Mouse (Mus musculus): ENCODE data around the gene Tmem28. TPM values are rescaled to one million over a fixed set of nuclear protein-coding genes. Genes with fewer than 3 reads are reported as not detected.
A peak's percentile ranks its signal among the peaks of the same experiment; 100 is the strongest.

The Tmem28 gene
- under 1 TPM; 0.41 to 0.69 TPM for total RNA-seq (2021)
- long read RNA-seq, experiment 1, partial matches to known transcripts: 0 of 2 reads
- long read RNA-seq, experiment 1, other reads (novel, unspliced or antisense): 0 of 2 reads
- long read RNA-seq, experiment 2: 0 reads

GRCm38 (mm10) chrX:99820790-99821395 lies at the start of gene Tmem28:
Gene Tmem28 (plus strand): TSS chrX:99821021.
- DNase-seq (ENCODE audit: low spot score in 2 of 2): no peak

- DNase-seq (ENCODE audit: low spot score in 2 of 2): no peak
Observed at GRCm38 (mm10) chrX:99780308-99780707, 40.5 kb upstream of the Tmem28 start.

- DNase-seq (ENCODE audit: low spot score in 2 of 2): peak in 1 of 2 experiments; percentile 8
Observed at GRCm38 (mm10) chrX:99808375-99808774, 12.4 kb upstream of the Tmem28 start.

GRCm38 (mm10) chrX:99819395-99819935 lies 1.4 kb upstream of the Tmem28 start:
- peak in 1 of 2 experiments; percentile 59 for DNase-seq (ENCODE audit: low spot score in 2 of 2)

GRCm38 (mm10) chrX:99819936-99820789 lies 658 bp upstream of the Tmem28 start:
- peak in 1 of 2 experiments; percentile 18 for DNase-seq (ENCODE audit: low spot score in 2 of 2)

DNA sequence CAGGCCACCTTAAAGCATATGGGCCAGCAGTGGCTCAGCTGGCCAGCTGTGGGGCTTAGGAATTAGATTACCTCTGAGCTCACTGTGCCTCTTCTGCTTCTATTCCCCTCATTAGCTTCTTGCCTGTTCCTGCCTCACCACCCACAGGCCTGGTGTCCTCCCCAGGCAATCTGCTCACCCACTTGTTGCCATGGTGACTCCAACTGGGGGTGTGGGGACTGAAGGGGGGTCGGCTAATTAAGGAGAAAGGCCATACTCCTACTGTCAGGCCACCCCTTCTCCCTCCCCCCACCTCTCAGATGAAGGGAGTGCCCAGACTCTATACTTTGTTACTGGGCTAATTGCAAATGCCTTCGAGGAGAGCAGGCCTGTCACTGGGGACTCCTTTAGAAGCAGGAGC lies 21.3 kb downstream of the Tmem28 start:
- DNase-seq (ENCODE audit: low spot score in 2 of 2): no peak

DNA sequence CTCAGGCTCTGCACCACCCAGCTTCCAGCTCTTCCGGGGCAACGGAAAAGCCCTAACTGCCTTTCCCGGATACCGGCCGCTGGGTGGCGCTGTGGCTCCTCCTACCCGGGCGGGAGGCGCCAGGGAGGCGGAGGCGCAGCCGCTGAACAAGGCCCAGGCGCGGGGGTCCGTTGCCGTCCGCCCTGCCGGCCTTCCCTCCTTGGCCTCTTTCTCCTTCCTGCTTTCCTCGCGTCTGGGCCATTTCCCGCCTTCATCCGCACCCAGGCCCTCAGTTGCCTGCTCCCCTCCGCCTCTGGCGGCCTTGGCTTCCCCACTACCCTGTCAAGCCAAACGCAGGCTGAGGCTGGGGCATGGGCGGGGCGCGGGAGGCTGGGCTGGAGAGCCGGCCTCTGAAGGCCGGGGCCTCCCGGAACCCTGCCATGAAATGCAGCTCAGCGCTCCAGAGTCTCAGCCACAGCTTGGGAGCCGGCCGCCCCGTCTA lies 32.5 kb downstream of the Tmem28 start:
- peak; percentile 72 to 75 for DNase-seq (ENCODE audit: low spot score in 2 of 2)

- DNase-seq (ENCODE audit: low spot score in 2 of 2): no peak
Observed at GRCm38 (mm10) chrX:99853834-99854233, 33.0 kb downstream of the Tmem28 start.

GRCm38 (mm10) chrX:99872228-99872627 lies 51.4 kb downstream of the Tmem28 start:
- DNase-seq (ENCODE audit: low spot score in 2 of 2): no peak

- no peak for DNase-seq (ENCODE audit: low spot score in 2 of 2)
Observed at GRCm38 (mm10) chrX:99872632-99873201, 51.9 kb downstream of the Tmem28 start.

- no peak for DNase-seq (ENCODE audit: low spot score in 2 of 2)
Observed at GRCm38 (mm10) chrX:99873259-99873919, 52.6 kb downstream of the Tmem28 start.

DNA sequence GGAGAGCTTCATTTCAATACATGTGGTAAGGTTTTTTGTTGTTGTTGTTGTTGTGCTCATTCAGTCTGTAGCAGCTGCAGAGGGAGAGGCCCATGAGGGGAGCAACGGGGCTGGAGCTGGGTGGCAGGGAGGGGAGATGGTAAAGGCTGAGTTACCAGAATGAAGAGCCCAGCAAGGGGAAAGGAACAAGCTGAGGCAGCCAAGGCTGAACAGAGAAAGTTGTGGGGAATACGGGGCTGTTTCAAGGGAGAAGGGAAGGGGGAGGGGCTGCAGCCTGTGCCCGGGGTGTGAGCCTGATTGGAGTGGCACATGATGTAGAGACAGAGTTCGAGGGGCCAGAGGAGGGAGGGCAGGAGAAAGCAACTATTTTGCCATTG lies 53.1 kb downstream of the Tmem28 start:
- DNase-seq (ENCODE audit: low spot score in 2 of 2): no peak

- no peak for DNase-seq (ENCODE audit: low spot score in 2 of 2)
Observed at GRCm38 (mm10) chrX:99876781-99877180, 56.0 kb downstream of the Tmem28 start.

GRCm38 (mm10) chrX:99883396-99883795 lies 62.6 kb downstream of the Tmem28 start:
- no peak for DNase-seq (ENCODE audit: low spot score in 2 of 2)

Other genes with a start within 250 kb of the Tmem28 start
- 10 to 100 TPM; 23.1 to 23.3 TPM for gene Eda, start 154.6 kb downstream of the Tmem28 start, total RNA-seq (2021)

Data from gastrocnemius, postnatal 4 days (tissue).